Mouse (Mus musculus) MEL (cell line): ENCODE measurements around the gene Samd4. TPM values are rescaled to one million over a fixed set of nuclear protein-coding genes. Genes with fewer than 3 reads are reported as not detected.

Source experiments
- DNase-seq: peaks from one replicate; pipeline ENCODE4 v3.0.0; 2011; ENCODE audit warnings: low read depth, low spot score
- H3K27ac ChIP-seq: 2 replicates; pipeline ENCODE4 v1.5.1; 2012; ENCODE audit warnings: low read depth, mild to moderate bottlenecking, control low read depth, low read length, moderate library complexity; ENCODE audit not compliant: control insufficient read depth
- H3K27me3 ChIP-seq, 2 experiments: fragments of 150-350 bp in 1 of 2; sonication (generic) in 1 of 2; 2 replicates each; pipeline ENCODE4 v1.6.1; 2012; ENCODE audit warnings: low read length in 2 of 2, mild to moderate bottlenecking in 2 of 2, improper control_type of control experiment in 1 of 2, moderate library complexity in 1 of 2; ENCODE audit not compliant: insufficient read depth in 2 of 2, control insufficient read depth in 1 of 2
- H3K36me3 ChIP-seq, 2 experiments: 2 replicates each; pipeline ENCODE4 v1.6.1; 2012 to 2014; ENCODE audit warnings: low read length in 2 of 2, improper control_type of control experiment in 1 of 2, inconsistent platforms in 1 of 2, mild to moderate bottlenecking in 1 of 2; ENCODE audit not compliant: insufficient read depth in 2 of 2, control insufficient read depth in 1 of 2
- H3K4me1 ChIP-seq, 2 experiments: fragments of 150-350 bp in 1 of 2; sonication (generic) in 1 of 2; 2 replicates each; pipeline ENCODE4 v1.6.1; 2012; ENCODE audit warnings: low read length in 2 of 2, improper control_type of control experiment in 1 of 2, mild to moderate bottlenecking in 1 of 2; ENCODE audit not compliant: insufficient read depth in 2 of 2, control insufficient read depth in 1 of 2
- H3K4me3 ChIP-seq, 2 experiments: fragments of 150-350 bp in 1 of 2; sonication (generic) in 1 of 2; 2 replicates each; pipeline ENCODE4 v1.5.1; 2012; ENCODE audit warnings: low read depth in 2 of 2, low read length in 2 of 2, mild to moderate bottlenecking in 2 of 2, moderate library complexity in 2 of 2, control low read depth in 1 of 2, improper control_type of control experiment in 1 of 2; ENCODE audit not compliant: control insufficient read depth in 1 of 2, insufficient read depth in 1 of 2
- H3K79me2 ChIP-seq: 2 replicates; pipeline ENCODE4 v1.6.1; 2012; ENCODE audit warnings: mild to moderate bottlenecking, low read length, moderate library complexity; ENCODE audit not compliant: control insufficient read depth, poor library complexity, insufficient read depth
- H3K9ac ChIP-seq: 2 replicates; pipeline ENCODE4 v1.6.1; 2012; ENCODE audit warnings: low read depth, mild to moderate bottlenecking, control low read depth, low read length, moderate library complexity; ENCODE audit not compliant: control insufficient read depth, poor library complexity, severe bottlenecking
- H3K9me3 ChIP-seq: fragments of 150-350 bp; sonication (generic); replicated peaks from 2 replicates; pipeline ENCODE4 v1.6.1; 2012; ENCODE audit warnings: mild to moderate bottlenecking, low read length, improper control_type of control experiment, moderate library complexity; ENCODE audit not compliant: insufficient read depth
- CHD2 ChIP-seq: IDR thresholded peaks from 2 replicates; pipeline ENCODE4 v1.6.1; 2011; ENCODE audit warnings: low read length, improper control_type of control experiment
- E2F4 ChIP-seq: IDR thresholded peaks from 2 replicates; pipeline ENCODE4 v1.6.1; 2011; ENCODE audit warnings: low read depth, low read length, improper control_type of control experiment, borderline replicate concordance
- EP300 ChIP-seq, 2 experiments: IDR thresholded peaks; 2 replicates each; pipeline ENCODE4 v1.6.1; 2011; ENCODE audit warnings: improper control_type of control experiment in 2 of 2, low read length in 2 of 2, low read depth in 1 of 2, mild to moderate bottlenecking in 1 of 2
- GABPA ChIP-seq: IDR thresholded peaks from 2 replicates; pipeline ENCODE4 v1.6.1; 2012; ENCODE audit warnings: low read depth, mild to moderate bottlenecking, inconsistent platforms, low read length, improper control_type of control experiment, moderate library complexity
- GATA1 ChIP-seq: IDR thresholded peaks from 2 replicates; pipeline ENCODE4 v1.6.1; 2011; ENCODE audit warnings: low read depth, low read length, improper control_type of control experiment
- KAT2A ChIP-seq: conservative IDR thresholded peaks from 2 replicates; pipeline ENCODE4 v1.6.1; 2012; ENCODE audit warnings: low read depth, low read length, improper control_type of control experiment, inconsistent platforms
- MAFK ChIP-seq: IDR thresholded peaks from 2 replicates; pipeline ENCODE4 v1.6.1; 2011; ENCODE audit warnings: low read depth, mild to moderate bottlenecking, low read length, improper control_type of control experiment, borderline replicate concordance
- MEF2A ChIP-seq: IDR thresholded peaks from 2 replicates; pipeline ENCODE4 v1.6.1; 2014; ENCODE audit warnings: low read depth, mild to moderate bottlenecking, inconsistent platforms, low read length, improper control_type of control experiment; ENCODE audit not compliant: poor library complexity, insufficient replicate concordance, severe bottlenecking; ENCODE audit errors: extremely low read depth
- MXI1 ChIP-seq: IDR thresholded peaks from 2 replicates; pipeline ENCODE4 v1.6.1; 2011; ENCODE audit warnings: mild to moderate bottlenecking, low read depth, low read length, improper control_type of control experiment
- NELFE ChIP-seq: IDR thresholded peaks from 2 replicates; pipeline ENCODE4 v1.6.1; 2011; ENCODE audit warnings: low read depth, low read length, improper control_type of control experiment
- NRF1 ChIP-seq: IDR thresholded peaks from 2 replicates; pipeline ENCODE4 v1.6.1; 2014; ENCODE audit warnings: low read depth, mild to moderate bottlenecking, inconsistent platforms, low read length, improper control_type of control experiment, moderate library complexity; ENCODE audit not compliant: poor library complexity, insufficient read depth, severe bottlenecking
- POLR2A ChIP-seq, 2 experiments: IDR thresholded peaks; 2 replicates each; pipeline ENCODE4 v1.6.1; 2011 to 2012; ENCODE audit warnings: low read length in 2 of 2, mild to moderate bottlenecking in 2 of 2, control low read depth in 1 of 2, improper control_type of control experiment in 1 of 2, low read depth in 1 of 2, moderate library complexity in 1 of 2; ENCODE audit not compliant: control insufficient read depth in 1 of 2, insufficient read depth in 1 of 2, poor library complexity in 1 of 2
- POLR2AphosphoS5 ChIP-seq: IDR thresholded peaks from 2 replicates; pipeline ENCODE4 v1.6.1; 2012; ENCODE audit warnings: low read depth, borderline replicate concordance, mild to moderate bottlenecking, inconsistent platforms, low read length, moderate library complexity, mixed read lengths
- SMC3 ChIP-seq: IDR thresholded peaks from 2 replicates; pipeline ENCODE4 v1.6.1; 2011; ENCODE audit warnings: low read depth, low read length, improper control_type of control experiment
- TAL1 ChIP-seq: IDR thresholded peaks from 2 replicates; pipeline ENCODE4 v1.6.1; 2012; ENCODE audit warnings: mild to moderate bottlenecking, inconsistent platforms, low read length, moderate library complexity, mixed read lengths
- TBP ChIP-seq: IDR thresholded peaks from 2 replicates; pipeline ENCODE4 v1.8.0; 2011; ENCODE audit warnings: low read depth, low read length, improper control_type of control experiment
- TCF12 ChIP-seq: IDR thresholded peaks from 2 replicates; pipeline ENCODE4 v1.6.1; 2014; ENCODE audit warnings: low read depth, mild to moderate bottlenecking, inconsistent platforms, low read length, improper control_type of control experiment, moderate library complexity
- UBTF ChIP-seq: IDR thresholded peaks from 2 replicates; pipeline ENCODE4 v1.6.1; 2012; ENCODE audit warnings: low read depth, mild to moderate bottlenecking, inconsistent platforms, low read length, improper control_type of control experiment, moderate library complexity, borderline replicate concordance; ENCODE audit not compliant: insufficient read depth
- USF2 ChIP-seq, 2 experiments: IDR thresholded peaks; 2 replicates each; pipeline ENCODE4 v1.6.1; 2011 to 2012; ENCODE audit warnings: improper control_type of control experiment in 2 of 2, low read length in 2 of 2, borderline replicate concordance in 1 of 2, inconsistent platforms in 1 of 2, low read depth in 1 of 2, mild to moderate bottlenecking in 1 of 2; ENCODE audit not compliant: insufficient read depth in 1 of 2
- ZC3H11A ChIP-seq: IDR thresholded peaks from 2 replicates; pipeline ENCODE4 v1.6.1; 2012; ENCODE audit warnings: low read depth, mild to moderate bottlenecking, inconsistent platforms, low read length, improper control_type of control experiment
- ZNF384 ChIP-seq: IDR thresholded peaks from 2 replicates; pipeline ENCODE4 v1.6.1; 2012; ENCODE audit warnings: low read depth, mild to moderate bottlenecking, inconsistent platforms, low read length, improper control_type of control experiment
- polyA plus RNA-seq, 2 experiments: library from polyadenylated mRNA; stranded (reverse) in 1 of 2; unstranded in 1 of 2; fragments of >175 nt in 1 of 2; fragments of >200 nt in 1 of 2; gene quantifications; 2 replicates each; pipeline versions ENCODE4 v1.2.1 to v1.2.4; 2012; ENCODE audit warnings: low replicate concordance in 2 of 2, low read depth in 1 of 2; ENCODE audit not compliant: insufficient read length in 2 of 2, insufficient read depth in 1 of 2, missing spikeins in 1 of 2
- total RNA-seq: library from RNA; depleted of rRNA; stranded (reverse); fragments of 300-350 nt; gene quantifications from 2 replicates; pipeline ENCODE4 v1.2.3, GENCODE M21; 2012

Samd4 gene
- total and polyA plus RNA-seq, 3 experiments: 0.04 to 0.08 TPM; not detected in 1

DNA sequence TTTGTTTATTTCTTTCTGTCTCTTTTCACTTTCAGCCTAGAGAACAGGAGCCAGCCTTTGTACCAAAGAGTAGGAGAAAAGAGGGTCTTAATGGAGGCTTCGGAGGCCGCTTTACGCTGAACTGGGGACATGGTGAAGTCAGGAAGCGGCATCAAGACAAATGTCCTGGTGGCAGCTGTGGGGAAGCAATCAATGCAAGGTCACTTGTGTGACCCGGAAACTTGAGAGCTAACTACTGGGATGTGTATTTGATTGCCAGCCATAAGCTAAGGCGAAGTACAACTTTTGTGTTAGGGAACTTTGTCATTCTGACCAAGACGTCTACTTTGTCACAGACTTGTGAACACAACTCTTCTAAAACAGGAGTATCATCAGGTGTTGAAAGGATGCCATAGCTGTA, 73.5 kb downstream of the Samd4 start:
- no peaks in the 10 kb centered on the region for H3K9me3 ChIP-seq
- no peak overlapping the region for H3K27ac ChIP-seq
- H3K79me2 ChIP-seq: no peaks in the 10 kb centered on the region
- no peak overlapping the region for H3K4me3 ChIP-seq
- no peak for TF ChIP-seq TCF12
- no peak for TF ChIP-seq MEF2A
- no peak overlapping the region for H3K9ac ChIP-seq
- no peaks in the 10 kb centered on the region for H3K27me3 ChIP-seq
- H3K4me1 ChIP-seq: no peaks in the 10 kb centered on the region
- H3K36me3 ChIP-seq: no peaks in the 10 kb centered on the region
- no peak for DNase-seq

DNA sequence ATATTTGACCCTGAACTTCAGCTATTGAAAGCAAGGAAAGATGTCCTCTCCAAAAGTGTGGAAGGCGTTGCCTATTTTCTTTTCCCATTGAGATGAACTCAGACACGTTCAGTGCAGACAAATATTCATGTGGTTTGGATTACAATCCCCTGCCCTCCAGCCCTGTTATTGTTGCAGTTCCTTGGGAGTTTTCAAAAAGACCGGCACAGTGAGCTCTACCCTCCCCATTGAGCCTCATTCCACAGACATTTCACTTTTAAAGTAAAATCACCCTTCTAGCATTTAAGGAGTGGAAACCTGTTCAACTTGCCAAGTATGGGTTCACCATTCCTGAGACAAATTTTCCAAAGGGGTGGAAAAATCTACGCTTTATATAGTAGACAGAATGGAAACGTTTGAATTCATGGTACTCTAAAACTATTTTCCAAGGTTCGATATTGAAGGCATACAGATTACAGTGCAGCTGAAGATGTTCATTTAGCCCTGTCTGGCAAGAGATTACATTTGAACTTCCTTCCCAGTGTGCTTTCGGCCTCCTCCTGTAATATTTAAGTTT, 76.6 kb downstream of the Samd4 start:
- H3K9me3 ChIP-seq: no peaks in the 10 kb centered on the region
- no peak overlapping the region for H3K9ac ChIP-seq
- H3K27me3 ChIP-seq: no peaks in the 10 kb centered on the region; a peak in 1 of 4 replicates
- TF ChIP-seq UBTF (no peak), EP300 (IDR thresholded peaks at IDR 0.05; ENCODE audit: low read depth in 1 of 2, low read length in 2 of 2) (no peak), CHD2 (no peak), POLR2AphosphoS5 (no peak), KAT2A (no peak), TBP (no peak), GATA1 (no peak), E2F4 (no peak), MXI1 (no peak), NELFE (no peak), SMC3 (no peak), ZNF384 (no peak), NRF1 (no peak), USF2 (IDR thresholded peaks at IDR 0.05; ENCODE audit: borderline replicate concordance in 1 of 2, insufficient read depth in 1 of 2, low read depth in 1 of 2, low read length in 2 of 2) (no peak), MAFK (no peak), ZC3H11A (no peak), TAL1 (no peak), GABPA (no peak), POLR2A (IDR thresholded peaks at IDR 0.05; ENCODE audit: control insufficient read depth in 1 of 2, insufficient read depth in 1 of 2, low read depth in 1 of 2, low read length in 2 of 2, poor library complexity in 1 of 2) (no peak)
- no peak overlapping the region for H3K4me3 ChIP-seq
- no peaks in the 10 kb centered on the region for H3K79me2 ChIP-seq
- no peak for DNase-seq
- no peak overlapping the region for H3K27ac ChIP-seq
- no peaks in the 10 kb centered on the region for H3K36me3 ChIP-seq
- H3K4me1 ChIP-seq: no peaks in the 10 kb centered on the region
